ENCODE assay signal across 8 mouse cellular contexts in genomic region chr7:55793236-55793951, GRCm38 (mm10). TPM values are rescaled to one million over a fixed set of nuclear protein-coding genes. Genes with fewer than 3 reads are reported as not detected.
A peak's percentile ranks its signal among the peaks of the same experiment; 100 is the strongest.
DNase-seq lines count a peak whose midpoint lies in the region; ATAC-seq and TF ChIP-seq lines count a peak whose summit lies in the region.

No protein-coding gene starts in this region.

- intact Hi-C loops in gastrocnemius, adult 2 months (cut with DNase I), result loop anchor here (5.0 to 10.0 kb wide), 2 partner anchors 49 to 251 kb away; partner anchors contain the start of gene Cyfip1
- intact Hi-C loops in gastrocnemius, postnatal 36 days (cut with DNase I), result no loop called here

- H3K9me3 ChIP-seq in CH12.LX (replicated peaks; ENCODE audit: low read length), result no peaks in the 10 kb centered on the region
- no peaks in the 10 kb centered on the region for H3K9me3 ChIP-seq in forebrain, embryonic 12.5 days
- H3K9me3 ChIP-seq in liver, embryonic 11.5 days (ENCODE audit: control insufficient read depth, low read length), result no peaks in the 10 kb centered on the region

- in situ Hi-C loops in CH12.LX (cut with MboI; ENCODE audit: low pct_ligation_motif_present, low pct_unique_long_range_greater_than_20kb, low sequenced_read_pairs), result no loop called here

- H3K9ac ChIP-seq in CH12.LX (ENCODE audit: insufficient read depth, low read depth), result peak overlapping the region; percentile 79
- peak overlapping the region; percentile 88 for H3K9ac ChIP-seq in forebrain, embryonic 12.5 days
- peak overlapping the region; percentile 91 for H3K9ac ChIP-seq in liver, embryonic 11.5 days (ENCODE audit: low read depth, low read length)

- H3K36me3 ChIP-seq in CH12.LX (replicated peaks in 1 of 2; ENCODE audit: control insufficient read depth in 1 of 2, insufficient read depth in 1 of 2, low read length in 1 of 2), result peaks cover 18 to 28% of the 10 kb centered on the region in 2 experiments
- peaks cover 18% of the 10 kb centered on the region for H3K36me3 ChIP-seq in forebrain, embryonic 12.5 days (replicated peaks)
- peaks cover 14% of the 10 kb centered on the region for H3K36me3 ChIP-seq in liver, embryonic 11.5 days (ENCODE audit: control insufficient read depth, insufficient read depth, low read length)

- H3K4me1 ChIP-seq in CH12.LX (ENCODE audit: control insufficient read depth in 1 of 2, insufficient read depth in 2 of 2), result peaks cover 0 to 22% of the 10 kb centered on the region in 2 experiments; a peak in 2 of 4 replicates
- H3K4me1 ChIP-seq in forebrain, embryonic 12.5 days, result peaks cover 15% of the 10 kb centered on the region
- H3K4me1 ChIP-seq in liver, embryonic 11.5 days (replicated peaks; ENCODE audit: control insufficient read depth, insufficient read depth, low read length), result peaks cover 6% of the 10 kb centered on the region

- no peaks in the 10 kb centered on the region for H3K27me3 ChIP-seq in CH12.LX (replicated peaks)
- no peaks in the 10 kb centered on the region for H3K27me3 ChIP-seq in forebrain, embryonic 12.5 days
- no peaks in the 10 kb centered on the region for H3K27me3 ChIP-seq in liver, embryonic 11.5 days (replicated peaks; ENCODE audit: control insufficient read depth, insufficient read depth, low read length)

- no peak for DNase-seq in gastrocnemius, adult 2 months
- no peak for DNase-seq in gastrocnemius, postnatal 10 days
- no peak for DNase-seq in CH12.LX (ENCODE audit: extremely low read depth)
- DNase-seq in liver, embryonic 11.5 days (ENCODE audit: low spot score), result no peak
- DNase-seq in right cerebral cortex, adult 18-20 months, result no peak
- no peak for DNase-seq in gastrocnemius, postnatal 36 days
- no peak for DNase-seq in layer of hippocampus, adult 8-10 months (ENCODE audit: low spot score in 2 of 2)

- no peak for TF ChIP-seq RAD21 in CH12.LX (IDR thresholded peaks at IDR 0.05; ENCODE audit: low read depth, low read length)

- peak; percentile 27 for ATAC-seq in forebrain, embryonic 12.5 days (ENCODE audit: low FRiP score)
- 0 out of 2 replicates have a peak, but pooled peaks have one; percentile 1 for ATAC-seq in liver, embryonic 11.5 days (replicated peaks; ENCODE audit: low FRiP score)

- dilution Hi-C loops in CH12.LX (cut with MboI; ENCODE audit: extremely low pct_ligation_motif_present, extremely low pct_unique_long_range_greater_than_20kb, low sequenced_read_pairs), result no loop called here

- peaks cover 7% of the 10 kb centered on the region for H3K79me2 ChIP-seq in CH12.LX (replicated peaks; ENCODE audit: control insufficient read depth, extremely low read depth, insufficient read depth, poor library complexity, severe bottlenecking)

- peak overlapping the region; percentile 65 for H3K4me2 ChIP-seq in CH12.LX (ENCODE audit: insufficient read depth, low read depth, poor library complexity, severe bottlenecking)
- peak overlapping the region; percentile 66 for H3K4me2 ChIP-seq in forebrain, embryonic 12.5 days
- H3K4me2 ChIP-seq in liver, embryonic 11.5 days, result peak overlapping the region; percentile 70

- peak overlapping the region; percentile 89 for H3K27ac ChIP-seq in gastrocnemius, adult 2 months
- no peak overlapping the region for H3K27ac ChIP-seq in CH12.LX (ENCODE audit: insufficient read depth, low read depth)
- peak overlapping the region; percentile 66 for H3K27ac ChIP-seq in forebrain, embryonic 12.5 days
- H3K27ac ChIP-seq in liver, embryonic 11.5 days (ENCODE audit: low read depth, low read length), result no peak overlapping the region

- no peak for TF ChIP-seq CTCF in gastrocnemius, adult 2 months (IDR thresholded peaks at IDR 0.05)
- no peak for TF ChIP-seq CTCF in CH12.LX (conservative IDR thresholded peaks at IDR 0.05 in 1 of 2, IDR thresholded peaks at IDR 0.05 in 1 of 2; ENCODE audit: low read depth in 2 of 2, low read length in 2 of 2)

- peak overlapping the region; percentile 81 for H3K4me3 ChIP-seq in gastrocnemius, adult 2 months
- H3K4me3 ChIP-seq in CH12.LX (replicated peaks in 1 of 3; ENCODE audit: low read depth in 2 of 3, low read length in 2 of 3, poor library complexity in 1 of 3), result peak overlapping the region; percentile 70 to 79 (median 77)
- H3K4me3 ChIP-seq in forebrain, embryonic 12.5 days (replicated peaks), result peak overlapping the region; percentile 78
- H3K4me3 ChIP-seq in liver, embryonic 11.5 days (ENCODE audit: low read depth, low read length), result peak overlapping the region; percentile 88

- no peak for TF ChIP-seq EP300 in CH12.LX (IDR thresholded peaks at IDR 0.05; ENCODE audit: low read length)

- WGBS in forebrain, embryonic 12.5 days, result 34% methylated on average over 13 of the region's 13 CpGs
- WGBS in liver, embryonic 11.5 days, result 40% methylated on average over 13 of the region's 13 CpGs

- no peak for TF ChIP-seq POLR2A in CH12.LX (IDR thresholded peaks at IDR 0.05; ENCODE audit: low read depth, low read length)

TF ChIP-seq in CH12.LX, 34 proteins besides CTCF, POLR2A, EP300 and RAD21:
- TF ChIP-seq CHD1 (IDR thresholded peaks at IDR 0.05; ENCODE audit: low read depth, low read length) (no peak), SIN3A (IDR thresholded peaks at IDR 0.05; ENCODE audit: low read length) (peak; percentile 64; the same call in 1 of the 2 replicates)

RNA-seq across cellular contexts. Expression of gene Tubgcp5, which starts 0.6 kb away (rescaled TPM):
- 10 to 100 TPM; 10.0 to 11.5 TPM for total RNA-seq in gastrocnemius, adult 2 months (2021)
- 10 to 100 TPM; 10.3 to 14.5 TPM for total RNA-seq in gastrocnemius, postnatal 10 days (2021)
- total RNA-seq in CH12.LX (2012; rRNA removed) (13.0 and 15.1 TPM in 2 replicates), CH12.LX (2014; rRNA removed) (23.7 and 24.1 TPM in 2 replicates)
- polyA plus RNA-seq in CH12.LX (2012; ENCODE audit: insufficient read length, low read depth), result 26.7 and 28.8 TPM in 2 replicates
- polyA plus RNA-seq in forebrain, embryonic 12.5 days (2016; fragmentation: Nextera tagmentation; extraction: Ambion mirVana), result 42.8 and 45.2 TPM in 2 replicates
- 24.1 and 25.0 TPM in 2 replicates for polyA plus RNA-seq in liver, embryonic 11.5 days (2014; fragmentation: Nextera tagmentation; extraction: Ambion mirVana)
- total RNA-seq in gastrocnemius, postnatal 36 days (2021), result 1 to 10 TPM; 7.7 to 8.2 TPM
- total RNA-seq in layer of hippocampus, adult 8-10 months (2022), result 10 to 100 TPM; 29.9 to 40.8 (median 36.8) TPM

RNA-seq across cellular contexts. Expression of gene Siglech, which starts 25.4 kb away (rescaled TPM):
- total RNA-seq in gastrocnemius, adult 2 months (2021), result under 1 TPM in 1 of 2 experiments, not detected in 1; 0.22 TPM
- total RNA-seq in gastrocnemius, postnatal 10 days (2021), result under 1 TPM; 0.14 to 0.29 TPM
- total RNA-seq in CH12.LX (2012; rRNA removed) (not detected in 2 replicates), CH12.LX (2014; rRNA removed) (0.31 and 0.35 TPM in 2 replicates)
- polyA plus RNA-seq in CH12.LX (2012; ENCODE audit: insufficient read length, low read depth), result 0.42 and 0.66 TPM in 2 replicates
- polyA plus RNA-seq in forebrain, embryonic 12.5 days (2016; fragmentation: Nextera tagmentation; extraction: Ambion mirVana), result 0.42 and 0.65 TPM in 2 replicates
- polyA plus RNA-seq in liver, embryonic 11.5 days (2014; fragmentation: Nextera tagmentation; extraction: Ambion mirVana), result 0.16 TPM in 1 of 2 replicates, not detected in the other
- total RNA-seq in gastrocnemius, postnatal 36 days (2021), result under 1 TPM; 0.10 to 0.13 TPM
- 10 to 100 TPM; 10.7 to 66.2 (median 32.2) TPM for total RNA-seq in layer of hippocampus, adult 8-10 months (2022)

RNA-seq across cellular contexts. Expression of gene Cyfip1, which starts 48.2 kb away (rescaled TPM):
- 10 to 100 TPM; 18.6 to 27.2 TPM for total RNA-seq in gastrocnemius, adult 2 months (2021)
- total RNA-seq in gastrocnemius, postnatal 10 days (2021), result 10 to 100 TPM; 32.1 to 39.8 TPM
- 24.8 and 29.3 TPM in 2 replicates for total RNA-seq in CH12.LX (2012; rRNA removed)
- total RNA-seq in CH12.LX (2014; rRNA removed), result 19.3 and 20.1 TPM in 2 replicates
- polyA plus RNA-seq in CH12.LX (2012; ENCODE audit: insufficient read length, low read depth), result 24.8 and 27.8 TPM in 2 replicates
- 76.0 and 79.7 TPM in 2 replicates for polyA plus RNA-seq in forebrain, embryonic 12.5 days (2016; fragmentation: Nextera tagmentation; extraction: Ambion mirVana)
- polyA plus RNA-seq in liver, embryonic 11.5 days (2014; fragmentation: Nextera tagmentation; extraction: Ambion mirVana), result 47.8 and 56.7 TPM in 2 replicates
- 10 to 100 TPM; 19.7 to 21.4 TPM for total RNA-seq in gastrocnemius, postnatal 36 days (2021)
- total RNA-seq in layer of hippocampus, adult 8-10 months (2022), result 100 to 1,000 TPM; 105 to 146 (median 123) TPM

Comparison
In these comparisons a context has a peak if more than half of its experiments do, and no peak if none do; other contexts are left out.
1. H3K27ac ChIP-seq: peak in gastrocnemius, adult 2 months (single experiment) and forebrain, embryonic 12.5 days (single experiment); none in CH12.LX (single experiment) and liver, embryonic 11.5 days (single experiment).
2. RNA of gene Siglech, which starts 25.4 kb away (total RNA-seq): 10.7 to 66.2 TPM in layer of hippocampus, adult 8-10 months; 0.31 to 0.35 TPM in CH12.LX, 0.14 to 0.29 TPM in gastrocnemius, postnatal 10 days, 0.22 TPM in gastrocnemius, adult 2 months and 0.10 to 0.13 TPM in gastrocnemius, postnatal 36 days; every median in the first group is over 4 times any median in the second.
3. Peak in every context shown above with its lines, with median percentiles within 50 percentile points of each other: H3K4me3 ChIP-seq, H3K4me2 ChIP-seq and H3K9ac ChIP-seq.